Mouse (Mus musculus) lung, adult 2 months (tissue): Measurements from ENCODE around the gene Med1. TPM values are rescaled to one million over a fixed set of nuclear protein-coding genes. Genes with fewer than 3 reads are reported as not detected.
A peak's percentile ranks its signal among the peaks of the same experiment; 100 is the strongest.
"Not testable (repeated sequence)": the region's sequence is repeated elsewhere in the genome, so short reads cannot be mapped to it uniquely, and the experiment has no call there.

Source experiments
- DNase-seq: peaks from one replicate; pipeline ENCODE4 v3.0.0; 2022
- H3K4me1 ChIP-seq: fragments of 200-500 bp; 2 replicates; pipeline ENCODE4 v1.6.1; 2011; ENCODE audit warnings: low read length; ENCODE audit not compliant: control insufficient read depth, insufficient read depth
- H3K4me3 ChIP-seq: fragments of 200-500 bp; replicated peaks from 2 replicates; pipeline ENCODE3; 2011; ENCODE audit warnings: low read depth, mild to moderate bottlenecking, control low read depth, low read length; ENCODE audit errors: extremely low read depth
- CTCF ChIP-seq: fragments of 200-500 bp; IDR thresholded peaks from 2 replicates; pipeline ENCODE4 v1.5.1; 2011; ENCODE audit warnings: mild to moderate bottlenecking, low read length, control low read depth; ENCODE audit not compliant: insufficient read depth
- POLR2A ChIP-seq: fragments of 200-500 bp; IDR thresholded peaks from 2 replicates; pipeline ENCODE4 v1.6.1; 2011; ENCODE audit warnings: low read depth, mild to moderate bottlenecking, control low read depth, low read length, borderline replicate concordance; ENCODE audit errors: extremely low read depth
- WGBS: fragments of 180-500 bp; shearing (Covaris S2); methylation state at CpG from one replicate; pipeline ENCODE4 v1.1.7; 2018; 5-methylcytosine and 5-hydroxymethylcytosine counted together
- polyA plus RNA-seq: library from polyadenylated mRNA; depleted of rRNA; stranded (reverse); fragments of >200 nt; gene quantifications from 2 replicates; pipeline ENCODE4 v1.2.3, GENCODE M21; 2012; rRNA removed

Gene Med1
- 9.0 and 13.7 TPM in 2 replicates for polyA plus RNA-seq

- Histone ChIP-seq H3K4me3 (peak within 1 kb of the TSS; percentile 95), H3K4me1 (peaks cover 2% of the 10 kb centered on the region; the same call in 1 of the 2 replicates)
- peak; percentile 88 for DNase-seq
- TF ChIP-seq POLR2A (peak; percentile 91; the same call in 1 of the 2 replicates), CTCF (no peak)
- under 1% methylated on average over 52 of the region's 53 CpGs for WGBS
Observed at GRCm38 (mm10) chr11:98192901-98193805, at the start of gene Med1. Gene Med1 (minus strand): TSS chr11:98193293.

DNA sequence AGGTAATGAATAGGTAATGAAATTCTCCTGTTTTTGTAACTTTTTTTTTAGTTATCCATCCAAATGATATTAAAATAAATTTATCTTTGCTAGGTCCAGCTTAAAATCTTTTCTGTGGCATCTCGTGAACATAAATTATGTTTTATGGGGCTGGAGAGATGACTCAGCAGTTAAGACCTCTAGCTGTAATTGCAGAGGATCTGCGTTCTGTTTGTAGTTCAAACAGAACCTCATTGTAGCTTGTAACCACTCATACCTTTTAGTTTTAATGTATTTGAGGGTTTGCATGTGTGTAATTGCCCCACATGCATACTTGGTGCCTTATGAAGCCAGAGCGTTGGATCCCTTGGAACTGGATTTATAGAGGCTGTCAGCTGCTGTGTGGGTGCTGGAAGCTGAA is 45.9 kb upstream of the Med1 start:
- no peaks in the 10 kb centered on the region for H3K4me1 ChIP-seq
- no peak overlapping the region for H3K4me3 ChIP-seq
- 88% methylated on average over 3 of the region's 3 CpGs for WGBS
- DNase-seq = no peak
- TF ChIP-seq CTCF (no peak), POLR2A (no peak)

DNA sequence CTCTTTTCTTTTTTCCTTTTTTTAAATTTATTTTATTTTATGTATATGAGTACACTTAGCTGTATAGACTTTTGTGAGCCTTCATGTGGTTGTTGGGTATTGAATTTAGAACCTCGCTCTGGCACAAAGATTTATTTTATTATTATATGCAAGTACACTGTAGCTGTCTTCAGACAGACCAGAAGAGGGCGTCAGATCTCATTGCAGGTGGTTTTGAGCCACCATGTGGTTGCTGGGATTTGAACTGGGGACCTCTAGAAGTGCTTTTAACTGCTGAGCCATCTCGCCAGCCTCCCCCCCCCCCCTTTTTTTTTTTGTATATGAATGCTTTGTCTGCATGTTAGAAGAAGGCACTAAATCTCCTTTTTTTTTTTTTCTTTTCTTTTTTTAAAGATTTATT is 45.3 kb upstream of the Med1 start:
- no peak for TF ChIP-seq CTCF
- no peak for TF ChIP-seq POLR2A

GRCm38 (mm10) chr11:98226349-98226748 is 33.3 kb upstream of the Med1 start:
- WGBS = 91% methylated on average over 1 of the region's 1 CpGs
- H3K4me1 ChIP-seq = no peaks in the 10 kb centered on the region
- TF ChIP-seq CTCF (no peak), POLR2A (no peak)

More for the DNA sequence above, 45.3 kb upstream of the Med1 start:
- Histone ChIP-seq H3K4me1 (no peaks in the 10 kb centered on the region), H3K4me3 (no peak overlapping the region)
- DNase-seq = no peak
- 82% methylated on average over 3 of the region's 3 CpGs for WGBS

DNA sequence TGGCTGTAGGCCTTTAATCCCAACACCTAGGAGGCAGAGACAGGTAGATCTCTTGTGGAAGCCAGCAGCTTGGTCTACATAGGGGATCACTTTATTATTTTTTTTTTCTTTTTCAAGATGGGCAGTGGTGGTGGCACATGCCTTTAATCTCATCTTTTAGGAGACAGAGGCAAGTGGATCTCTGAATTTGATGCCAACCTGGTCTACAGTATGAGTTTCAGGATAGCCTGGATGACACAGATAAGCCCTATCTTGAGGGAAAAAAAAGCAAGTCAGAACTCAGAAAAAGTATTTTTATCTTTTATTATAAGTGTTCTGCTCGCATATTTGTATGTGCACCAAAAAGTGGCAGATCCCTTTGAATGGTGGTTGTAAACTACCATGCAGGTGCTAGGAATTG is 20.2 kb upstream of the Med1 start:
- WGBS = 87% methylated on average over 1 of the region's 1 CpGs
- Histone ChIP-seq H3K4me3 (no peak overlapping the region), H3K4me1 (no peaks in the 10 kb centered on the region; the same call in 1 of the 2 replicates)
- TF ChIP-seq CTCF (no peak), POLR2A (no peak)
- DNase-seq = no peak

More at GRCm38 (mm10) chr11:98226349-98226748, 33.3 kb upstream of the Med1 start:
- no peak for DNase-seq
- H3K4me3 ChIP-seq = no peak overlapping the region

GRCm38 (mm10) chr11:98209661-98210060 is 16.6 kb upstream of the Med1 start:
- H3K4me3 ChIP-seq, DNase-seq: not testable (repeated sequence)
- 86% methylated on average over 5 of the region's 5 CpGs for WGBS

DNA sequence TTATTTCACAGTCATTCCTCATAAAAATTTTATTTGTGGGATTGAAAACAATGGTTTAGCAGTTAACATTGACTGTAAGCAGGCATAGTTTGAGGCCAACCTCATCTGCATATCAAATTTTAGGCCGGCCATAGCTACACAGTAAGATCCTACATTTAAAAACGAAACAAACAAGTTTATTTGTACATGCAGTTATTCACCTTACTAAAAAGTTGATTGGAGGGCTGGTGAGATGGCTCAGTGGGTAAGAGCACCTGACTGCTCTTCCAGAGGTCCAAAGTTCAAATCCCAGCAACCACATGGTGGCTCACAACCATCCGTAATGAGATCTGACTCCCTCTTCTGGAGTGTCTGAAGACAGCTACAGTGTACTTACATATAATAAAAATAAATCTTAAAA is 13.2 kb upstream of the Med1 start:
- not testable (repeated sequence) for H3K4me3 ChIP-seq, H3K4me1 ChIP-seq, DNase-seq
- 66% methylated on average over 3 of the region's 3 CpGs for WGBS

More at GRCm38 (mm10) chr11:98209661-98210060, 16.6 kb upstream of the Med1 start:
- not testable (repeated sequence) for H3K4me1 ChIP-seq

GRCm38 (mm10) chr11:98205463-98205862 is 12.4 kb upstream of the Med1 start:
- TF ChIP-seq POLR2A = no peak
- TF ChIP-seq CTCF = no peak
- peaks cover 4% of the 10 kb centered on the region for H3K4me1 ChIP-seq
- peak overlapping the region; percentile 46 for H3K4me3 ChIP-seq
- no peak for DNase-seq

DNA sequence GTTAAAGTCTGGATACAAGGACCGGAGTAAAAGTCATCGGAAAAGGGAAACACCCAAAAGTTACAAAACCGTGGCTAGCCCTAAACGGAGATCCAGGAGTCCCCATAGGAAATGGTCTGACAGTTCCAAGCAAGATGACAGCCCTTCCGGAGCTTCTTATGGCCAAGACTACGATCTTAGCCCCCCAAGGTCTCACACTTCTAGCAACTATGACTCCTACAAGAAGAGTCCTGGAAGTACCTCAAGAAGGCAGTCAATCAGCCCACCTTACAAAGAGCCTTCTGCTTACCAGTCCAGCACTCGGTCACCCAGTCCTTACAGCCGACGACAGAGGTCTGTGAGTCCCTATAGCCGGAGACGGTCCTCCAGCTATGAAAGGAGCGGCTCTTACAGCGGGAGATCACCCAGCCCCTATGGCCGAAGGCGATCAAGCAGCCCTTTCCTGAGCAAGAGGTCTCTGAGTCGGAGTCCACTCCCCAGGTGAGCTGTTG is 10.9 kb upstream of the Med1 start:
- Histone ChIP-seq H3K4me3 (peak overlapping the region; percentile 68), H3K4me1 (peaks cover 4% of the 10 kb centered on the region)
- WGBS = under 1% methylated on average over 16 of the region's 16 CpGs
- DNase-seq = peak; percentile 49
- TF ChIP-seq POLR2A (no peak), CTCF (no peak)

DNA sequence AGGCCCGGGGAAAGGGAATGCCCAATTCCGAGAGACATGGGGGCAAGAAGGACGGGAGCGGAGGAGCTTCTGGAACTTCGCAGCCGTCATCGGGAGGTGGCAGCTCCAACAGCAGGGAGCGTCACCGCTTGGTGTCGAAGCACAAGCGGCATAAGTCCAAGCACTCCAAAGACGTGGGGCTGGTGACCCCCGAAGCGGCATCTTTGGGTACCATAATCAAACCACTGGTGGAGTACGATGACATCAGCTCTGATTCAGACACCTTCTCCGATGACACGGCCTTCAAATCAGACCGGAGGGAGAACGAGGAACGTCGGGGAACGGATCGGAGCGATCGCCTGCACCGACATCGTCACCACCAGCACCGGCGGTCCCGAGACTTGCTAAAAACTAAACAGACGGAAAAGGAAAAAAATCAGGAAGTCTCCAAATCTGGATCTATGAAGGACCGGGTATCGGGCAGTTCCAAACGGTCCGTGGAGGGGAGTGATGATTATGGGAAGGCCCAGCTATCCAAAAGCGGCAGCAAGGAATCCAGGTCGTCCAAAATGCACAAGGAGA is 10.3 kb upstream of the Med1 start:
- WGBS = under 1% methylated on average over 37 of the region's 37 CpGs
- TF ChIP-seq POLR2A = no peak
- TF ChIP-seq CTCF = no peak
- no peak for DNase-seq
- peak overlapping the region; percentile 68 for H3K4me3 ChIP-seq
- peaks cover 4% of the 10 kb centered on the region for H3K4me1 ChIP-seq
